Mouse (Mus musculus) stomach, embryonic 16.5 days (tissue): Measurements from ENCODE around the gene Lst1. TPM values are rescaled to one million over a fixed set of nuclear protein-coding genes. Genes with fewer than 3 reads are reported as not detected.

ENCODE experiments used
- ATAC-seq: fragments of 200-750 bp; cut with Nextera tagmentation; 2 replicates; pipeline ENCODE4 v1.8.0; 2017; ENCODE audit warnings: moderate number of reproducible peaks, moderate TSS enrichment; ENCODE audit not compliant: insufficient read depth, low FRiP score
- H3K27ac ChIP-seq: fragments of 300-500 bp; sonication (generic); 2 replicates; pipeline ENCODE4 v1.5.1; 2014; ENCODE audit warnings: low read length
- H3K27me3 ChIP-seq: fragments of 300-500 bp; sonication (generic); 2 replicates; pipeline ENCODE4 v1.6.1; 2014; ENCODE audit warnings: low read length, control low read depth, mixed read lengths; ENCODE audit not compliant: control insufficient read depth, insufficient read depth
- H3K36me3 ChIP-seq: fragments of 300-500 bp; sonication (generic); 2 replicates; pipeline ENCODE4 v1.6.1; 2014; ENCODE audit warnings: low read length; ENCODE audit not compliant: control insufficient read depth, insufficient read depth
- H3K4me1 ChIP-seq: fragments of 300-500 bp; sonication (generic); 2 replicates; pipeline ENCODE4 v1.6.1; 2014; ENCODE audit warnings: low read length, control low read depth, mixed read lengths; ENCODE audit not compliant: control insufficient read depth, insufficient read depth
- H3K4me2 ChIP-seq: fragments of 300-500 bp; sonication (generic); 2 replicates; pipeline ENCODE4 v1.6.1; 2014; ENCODE audit warnings: low read depth, low read length, mixed read lengths
- H3K4me3 ChIP-seq: fragments of 300-500 bp; sonication (generic); replicated peaks from 2 replicates; pipeline ENCODE4 v1.5.1; 2014; ENCODE audit warnings: mild to moderate bottlenecking, low read length
- H3K9ac ChIP-seq: fragments of 300-500 bp; sonication (generic); 2 replicates; pipeline ENCODE4 v1.6.1; 2014; ENCODE audit warnings: low read length
- H3K9me3 ChIP-seq: fragments of 300-500 bp; sonication (generic); replicated peaks from 2 replicates; pipeline ENCODE4 v1.6.1; 2016; ENCODE audit warnings: low read length, control low read depth; ENCODE audit not compliant: control insufficient read depth
- WGBS: fragments of 180-500 bp; shearing (Covaris S2); extraction: QIAGEN DNeasy Blood & Tissue Kit; methylation state at CpG from one replicate; pipeline ENCODE4 v1.1.7; 2014; 5-methylcytosine and 5-hydroxymethylcytosine counted together
- polyA plus RNA-seq: library from polyadenylated mRNA; unstranded; fragments of >200 nt; fragmentation: Nextera tagmentation; extraction: Ambion mirVana; gene quantifications from 2 replicates; pipeline ENCODE4 v1.2.1, GENCODE M21; 2015

Gene Lst1
- polyA plus RNA-seq, 1 experiment from 2014 or later: 29.9 TPM

- Histone ChIP-seq H3K36me3 (peaks cover 51% of the 10 kb centered on the region), H3K27me3 (no peaks in the 10 kb centered on the region), H3K27ac (no peak overlapping the region), H3K9me3 (no peaks in the 10 kb centered on the region), H3K4me3 (no peak overlapping the region), H3K4me2 (no peak overlapping the region), H3K4me1 (no peaks in the 10 kb centered on the region), H3K9ac (no peak overlapping the region)
- 89% methylated on average over 4 of the region's 4 CpGs for WGBS
- no peak for ATAC-seq
Measured at GRCm38 (mm10) chr17:35152121-35152520, 36.1 kb downstream of the Lst1 start.

DNA sequence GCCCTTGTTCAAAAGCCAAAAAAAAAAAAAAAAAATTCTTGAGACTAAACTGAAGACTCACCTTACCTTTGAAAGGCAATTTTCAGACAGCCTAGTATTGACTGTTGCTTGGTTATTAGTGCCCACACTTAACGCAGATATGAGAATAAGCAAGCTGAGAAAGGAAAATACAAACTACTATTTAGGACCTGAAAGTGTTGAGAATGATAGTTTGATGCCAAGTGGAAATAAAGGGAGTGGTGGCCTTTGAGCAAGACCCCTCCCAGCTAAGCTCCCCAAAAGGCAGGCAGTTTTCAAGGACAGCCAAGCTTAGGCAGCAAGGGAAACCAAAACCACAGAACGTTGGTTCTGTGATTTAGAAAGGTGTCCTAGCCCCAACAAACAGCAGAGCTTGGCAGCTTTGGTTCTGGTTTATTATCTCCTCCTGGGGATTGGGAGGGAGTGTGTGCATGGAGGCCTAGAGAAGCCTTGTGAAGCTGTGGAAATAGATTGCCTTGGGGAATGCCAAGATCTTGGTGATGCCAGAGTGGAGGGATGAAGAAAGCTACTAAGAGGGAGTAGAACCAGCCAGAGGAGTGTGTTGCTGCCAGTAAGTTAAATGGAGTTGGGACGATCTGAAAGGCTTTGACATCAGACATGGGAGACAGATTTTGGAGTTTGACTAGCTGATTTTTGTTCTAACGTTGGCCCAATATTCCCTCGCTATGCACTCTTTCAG, 40.2 kb downstream of the Lst1 start:
- Histone ChIP-seq H3K4me3 (no peak overlapping the region), H3K27me3 (no peaks in the 10 kb centered on the region), H3K4me1 (no peaks in the 10 kb centered on the region), H3K27ac (no peak overlapping the region; the same call in 1 of the 2 replicates), H3K9me3 (no peaks in the 10 kb centered on the region), H3K36me3 (peaks cover 42% of the 10 kb centered on the region), H3K9ac (no peak overlapping the region), H3K4me2 (no peak overlapping the region)
- ATAC-seq: no peak
- 64% methylated on average over 5 of the region's 5 CpGs for WGBS

DNA sequence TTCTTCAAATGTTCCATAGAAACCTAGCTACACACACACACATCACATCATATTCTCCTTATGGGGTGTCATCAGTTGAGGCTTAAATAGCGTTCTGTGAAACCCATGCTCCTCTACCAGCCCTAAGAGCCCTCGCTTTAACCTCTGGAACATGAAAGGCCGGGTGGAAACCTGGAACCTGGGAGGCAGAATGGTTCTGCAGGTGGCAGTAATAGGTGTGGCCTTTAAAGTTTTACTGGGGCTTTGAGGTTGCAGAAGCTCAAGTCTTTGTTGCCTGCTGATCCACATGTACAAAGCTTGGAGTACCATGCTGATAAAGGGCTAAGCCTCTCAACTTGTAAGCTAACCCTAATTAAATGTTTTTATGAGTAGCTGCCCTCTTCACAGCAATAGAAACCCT, 40.9 kb downstream of the Lst1 start:
- H3K9me3 ChIP-seq: no peaks in the 10 kb centered on the region
- no peak for ATAC-seq
- H3K27ac ChIP-seq: peak overlapping the region; percentile 38; the same call in 1 of the 2 replicates
- no peak overlapping the region for H3K4me2 ChIP-seq
- H3K36me3 ChIP-seq: peaks cover 43% of the 10 kb centered on the region
- H3K4me3 ChIP-seq: no peak overlapping the region
- WGBS: 54% methylated on average over 3 of the region's 3 CpGs
- H3K27me3 ChIP-seq: no peaks in the 10 kb centered on the region
- H3K4me1 ChIP-seq: no peaks in the 10 kb centered on the region
- no peak overlapping the region for H3K9ac ChIP-seq

GRCm38 (mm10) chr17:35146139-35146538, 42.1 kb downstream of the Lst1 start:
- Histone ChIP-seq H3K27me3 (no peaks in the 10 kb centered on the region), H3K36me3 (peaks cover 50% of the 10 kb centered on the region), H3K9ac (no peak overlapping the region), H3K9me3 (no peaks in the 10 kb centered on the region), H3K4me1 (no peaks in the 10 kb centered on the region), H3K4me3 (no peak overlapping the region), H3K27ac (no peak overlapping the region), H3K4me2 (no peak overlapping the region)
- ATAC-seq: no peak
- 89% methylated on average over 5 of the region's 5 CpGs for WGBS

GRCm38 (mm10) chr17:35141971-35142370, 46.3 kb downstream of the Lst1 start:
- no peak for ATAC-seq
- Histone ChIP-seq H3K27ac (no peak overlapping the region), H3K9me3 (no peaks in the 10 kb centered on the region), H3K9ac (no peak overlapping the region), H3K4me1 (peaks cover 5% of the 10 kb centered on the region), H3K4me2 (no peak overlapping the region), H3K4me3 (no peak overlapping the region), H3K36me3 (peaks cover 32% of the 10 kb centered on the region), H3K27me3 (no peaks in the 10 kb centered on the region)
- 89% methylated on average over 6 of the region's 6 CpGs for WGBS

- Histone ChIP-seq H3K9me3 (no peaks in the 10 kb centered on the region), H3K27me3 (no peaks in the 10 kb centered on the region), H3K9ac (no peak overlapping the region), H3K4me2 (no peak overlapping the region), H3K4me3 (no peak overlapping the region), H3K4me1 (peaks cover 14% of the 10 kb centered on the region), H3K27ac (no peak overlapping the region), H3K36me3 (peaks cover 26% of the 10 kb centered on the region)
- WGBS: 73% methylated on average over 16 of the region's 16 CpGs
- no peak for ATAC-seq
Measured at GRCm38 (mm10) chr17:35140490-35140996, 47.7 kb downstream of the Lst1 start.

GRCm38 (mm10) chr17:35139269-35139668, 49.0 kb downstream of the Lst1 start:
- Histone ChIP-seq H3K27me3 (no peaks in the 10 kb centered on the region), H3K9me3 (no peaks in the 10 kb centered on the region), H3K9ac (no peak overlapping the region), H3K36me3 (peaks cover 26% of the 10 kb centered on the region), H3K4me1 (peaks cover 14% of the 10 kb centered on the region), H3K4me2 (no peak overlapping the region), H3K4me3 (no peak overlapping the region), H3K27ac (no peak overlapping the region)
- ATAC-seq: no peak
- 99% methylated on average over 3 of the region's 3 CpGs for WGBS

GRCm38 (mm10) chr17:35135591-35136320, 52.5 kb downstream of the Lst1 start:
- H3K4me3 ChIP-seq: peak overlapping the region; percentile 77
- under 1% methylated on average over 43 of the region's 43 CpGs for WGBS
- peak overlapping the region; percentile 97 for H3K27ac ChIP-seq
- peak overlapping the region; percentile 90 for H3K4me2 ChIP-seq
- peaks cover 14% of the 10 kb centered on the region for H3K4me1 ChIP-seq
- H3K9ac ChIP-seq: peak overlapping the region; percentile 89
- no peaks in the 10 kb centered on the region for H3K36me3 ChIP-seq
- ATAC-seq: peak; percentile 41
- H3K9me3 ChIP-seq: no peaks in the 10 kb centered on the region
- H3K27me3 ChIP-seq: no peaks in the 10 kb centered on the region
